ENCODE assay signal across 8 mouse cellular contexts in the genomic region with DNA sequence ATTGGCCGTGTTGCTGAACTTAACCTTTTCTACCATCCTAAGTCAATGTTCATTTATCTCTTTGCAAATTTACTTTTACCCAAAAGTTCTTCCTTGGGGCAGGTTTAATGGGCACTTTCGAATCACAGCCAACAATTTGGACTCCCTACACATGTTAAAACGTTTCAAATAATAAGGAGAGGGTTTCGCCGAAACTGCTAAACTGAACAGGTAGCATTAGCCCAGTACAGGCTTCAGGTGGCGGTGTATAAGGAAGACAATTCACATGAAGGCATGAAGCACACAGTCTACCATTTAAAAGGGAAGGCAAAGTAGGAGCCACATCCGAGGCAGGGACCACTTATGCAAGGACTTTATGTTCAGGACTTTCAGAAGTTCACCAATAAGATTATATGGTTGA. TPM values are rescaled to one million over a fixed set of nuclear protein-coding genes. Genes with fewer than 3 reads are reported as not detected.
DNase-seq lines count a peak whose midpoint lies in the region; ATAC-seq lines count a peak whose summit lies in the region.

No protein-coding gene starts in this region.

- ATAC-seq in kidney, embryonic 15.5 days (replicated peaks; ENCODE audit: low FRiP score) = 0 out of 2 replicates have a peak, but pooled peaks have one; percentile 5
- ATAC-seq in midbrain, embryonic 12.5 days (ENCODE audit: low FRiP score, low read depth) = peak; percentile 10; the same call in 1 of the 2 replicates

- H3K4me3 ChIP-seq in kidney, embryonic 15.5 days (replicated peaks) = peak overlapping the region; percentile 92
- H3K4me3 ChIP-seq in hindbrain, embryonic 10.5 days = peak overlapping the region; percentile 89
- H3K4me3 ChIP-seq in midbrain, embryonic 12.5 days = peak overlapping the region; percentile 81

- H3K9me3 ChIP-seq in kidney, embryonic 15.5 days (replicated peaks) = no peaks in the 10 kb centered on the region
- H3K9me3 ChIP-seq in hindbrain, embryonic 10.5 days = no peaks in the 10 kb centered on the region
- no peaks in the 10 kb centered on the region for H3K9me3 ChIP-seq in midbrain, embryonic 12.5 days

- H3K9ac ChIP-seq in kidney, embryonic 15.5 days = peak overlapping the region; percentile 35
- peak overlapping the region; percentile 86; the same call in 1 of the 2 replicates for H3K9ac ChIP-seq in midbrain, embryonic 12.5 days (replicated peaks)

- H3K4me2 ChIP-seq in kidney, embryonic 15.5 days = peak overlapping the region; percentile 58
- H3K4me2 ChIP-seq in midbrain, embryonic 12.5 days (replicated peaks) = peak overlapping the region; percentile 74

- peaks cover 14% of the 10 kb centered on the region for H3K4me1 ChIP-seq in kidney, embryonic 15.5 days
- H3K4me1 ChIP-seq in hindbrain, embryonic 10.5 days (replicated peaks) = peaks cover 19% of the 10 kb centered on the region
- peaks cover 16% of the 10 kb centered on the region for H3K4me1 ChIP-seq in midbrain, embryonic 12.5 days

- WGBS in kidney, embryonic 15.5 days = 29% methylated on average over 7 of the region's 7 CpGs
- WGBS in hindbrain, embryonic 10.5 days = 33% methylated on average over 7 of the region's 7 CpGs
- 29% methylated on average over 7 of the region's 7 CpGs for WGBS in midbrain, embryonic 12.5 days

- H3K27ac ChIP-seq in kidney, embryonic 15.5 days = peak overlapping the region; percentile 89
- H3K27ac ChIP-seq in hindbrain, embryonic 10.5 days = peak overlapping the region; percentile 94
- peak overlapping the region; percentile 56; the same call in 1 of the 2 replicates for H3K27ac ChIP-seq in midbrain, embryonic 12.5 days (replicated peaks)

- DNase-seq in kidney, adult 11 months = no peak
- DNase-seq in ZHBTc4 (ENCODE audit: low read depth, low spot score) = peak; percentile 15
- no peak for DNase-seq in hindbrain, embryonic 10.5 days (ENCODE audit: low spot score)
- no peak for DNase-seq in urinary bladder, postnatal 36 days (ENCODE audit: low spot score in 2 of 2)
- no peak for DNase-seq in gastrocnemius, postnatal 25 days
- DNase-seq in cerebellum, adult 8-10 months = no peak

- no peaks in the 10 kb centered on the region for H3K27me3 ChIP-seq in kidney, embryonic 15.5 days
- H3K27me3 ChIP-seq in hindbrain, embryonic 10.5 days (ENCODE audit: insufficient read depth, poor library complexity, severe bottlenecking) = no peaks in the 10 kb centered on the region
- H3K27me3 ChIP-seq in midbrain, embryonic 12.5 days = no peaks in the 10 kb centered on the region

- peaks cover 18% of the 10 kb centered on the region for H3K36me3 ChIP-seq in kidney, embryonic 15.5 days
- H3K36me3 ChIP-seq in hindbrain, embryonic 10.5 days = peaks cover 28% of the 10 kb centered on the region
- H3K36me3 ChIP-seq in midbrain, embryonic 12.5 days = peaks cover 10% of the 10 kb centered on the region

RNA-seq across cellular contexts. Expression of gene Phf14, which starts 0.6 kb away (rescaled TPM):
- polyA plus RNA-seq in kidney, embryonic 15.5 days (2015; fragmentation: Nextera tagmentation; extraction: Ambion mirVana) = 69.7 and 70.0 TPM in 2 replicates
- polyA plus RNA-seq in hindbrain, embryonic 10.5 days (2016; fragmentation: Nextera tagmentation; extraction: Ambion mirVana) = 65.1 and 75.2 TPM in 2 replicates
- 104 and 115 TPM in 2 replicates for polyA plus RNA-seq in midbrain, embryonic 12.5 days (2016; fragmentation: Nextera tagmentation; extraction: Ambion mirVana)
- 10 to 100 TPM; 22.1 to 24.4 TPM for total RNA-seq in gastrocnemius, postnatal 25 days (2021)

RNA-seq across cellular contexts. Expression of gene Ndufa4, which starts 0.9 kb away (rescaled TPM):
- polyA plus RNA-seq in kidney, embryonic 15.5 days (2015; fragmentation: Nextera tagmentation; extraction: Ambion mirVana) = 1,037 and 1,135 TPM in 2 replicates
- polyA plus RNA-seq in hindbrain, embryonic 10.5 days (2016; fragmentation: Nextera tagmentation; extraction: Ambion mirVana) = 869 and 917 TPM in 2 replicates
- polyA plus RNA-seq in midbrain, embryonic 12.5 days (2016; fragmentation: Nextera tagmentation; extraction: Ambion mirVana) = 735 and 776 TPM in 2 replicates
- total RNA-seq in gastrocnemius, postnatal 25 days (2021) = 1,000 to 10,000 TPM; 1,441 to 1,450 TPM
